Mouse (Mus musculus): ENCODE measurements around the gene Npm3. TPM values are rescaled to one million over a fixed set of nuclear protein-coding genes. Genes with fewer than 3 reads are reported as not detected.

Gene Npm3
- 16.3 and 17.5 TPM in 2 replicates for polyA plus RNA-seq (2012; rRNA removed)

DNA sequence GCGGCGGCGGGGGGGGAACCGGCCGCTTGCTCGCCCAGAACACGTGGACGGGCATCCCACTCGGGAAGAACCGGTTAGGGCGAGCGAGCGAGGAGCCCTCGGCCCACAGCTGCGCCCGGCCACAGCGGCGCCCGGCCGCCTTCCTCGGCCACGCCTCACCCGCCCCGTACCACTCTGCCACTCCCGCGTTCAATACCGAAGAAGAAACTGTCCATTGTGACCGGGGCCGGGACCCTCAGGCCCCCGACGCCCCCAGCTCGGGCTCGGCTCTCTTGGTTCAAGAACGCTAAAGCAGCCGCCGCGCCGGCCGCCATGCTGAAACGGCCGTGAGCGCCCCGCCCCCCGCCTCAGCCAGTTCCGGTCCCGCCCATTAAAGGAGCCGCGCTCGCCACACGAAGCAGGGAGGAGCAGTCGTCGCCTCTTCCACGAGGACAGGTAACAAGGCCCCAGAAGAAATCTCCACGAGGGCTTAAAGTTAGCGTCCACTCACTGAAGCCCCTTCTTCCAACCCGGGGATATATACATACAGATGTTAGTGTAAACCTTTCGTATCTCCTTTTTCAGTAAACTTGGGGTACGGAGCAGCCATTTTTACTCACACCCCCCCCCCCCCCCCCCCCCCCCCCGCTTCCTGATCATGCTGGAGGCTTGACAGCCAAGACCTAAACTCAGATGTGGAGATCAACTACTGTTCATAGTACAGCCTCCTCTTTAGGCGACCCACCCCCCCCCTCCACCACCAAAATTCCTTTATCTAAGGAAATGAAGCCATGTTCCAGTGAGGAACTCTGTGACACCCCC is at the start of gene Npm3:
Gene Npm3 (minus strand): TSS at position 349 of the 801 bp plus-strand sequence.
- peak; percentile 38 to 74 for DNase-seq (ENCODE audit: extremely low spot score in 1 of 2, low spot score in 1 of 2)

DNA sequence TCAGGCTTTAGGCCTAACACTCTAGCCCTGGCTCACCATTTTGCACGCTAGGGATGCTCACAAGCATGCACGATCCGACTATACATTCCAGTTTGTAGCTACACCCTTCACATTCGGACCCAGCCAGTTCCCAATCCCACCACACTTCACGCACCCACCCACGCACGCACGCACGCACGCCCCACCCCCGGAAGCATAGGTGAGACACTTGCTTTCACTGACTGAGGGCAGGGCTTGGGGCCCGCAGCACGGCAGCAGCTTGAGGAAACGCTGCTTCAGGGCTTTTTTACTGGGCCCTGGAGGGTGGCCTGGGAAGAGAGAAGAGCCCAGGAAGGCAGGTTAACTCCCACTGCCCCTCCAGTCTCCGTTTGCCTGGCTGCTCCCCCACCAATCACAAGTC is 47.5 kb upstream of the Npm3 start:
- no peak for DNase-seq (ENCODE audit: extremely low spot score in 1 of 2, low spot score in 1 of 2)

- no peak for DNase-seq (ENCODE audit: extremely low spot score in 1 of 2, low spot score in 1 of 2)
Measured at GRCm38 (mm10) chr19:45796061-45796556, 46.7 kb upstream of the Npm3 start.

DNA sequence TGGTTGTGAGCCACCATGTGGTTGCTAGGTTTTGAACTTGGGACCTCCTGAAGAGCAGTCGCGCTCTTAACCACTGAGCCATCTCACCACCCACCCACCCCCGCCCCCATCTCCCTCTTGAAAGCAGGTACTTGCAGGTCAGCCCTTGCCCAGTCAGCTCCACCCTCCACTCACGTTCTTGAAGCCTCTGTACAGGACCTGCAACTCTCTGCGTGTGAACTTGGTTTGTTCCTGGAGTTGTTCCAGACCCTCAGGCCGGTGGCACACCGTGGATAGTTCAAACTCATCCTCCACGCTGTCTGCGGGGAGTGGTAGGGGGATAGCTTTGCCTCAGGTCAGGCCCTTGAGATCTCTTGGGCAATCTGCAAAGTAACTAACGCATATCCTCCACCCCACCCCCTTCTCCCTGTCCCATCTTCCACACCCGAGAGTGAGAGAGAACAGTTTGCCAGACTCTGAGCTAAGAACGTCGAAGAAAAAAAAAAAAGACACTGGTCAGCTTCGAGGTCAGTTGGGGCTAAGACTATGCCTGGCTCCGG is 46.1 kb upstream of the Npm3 start:
- no peak for DNase-seq (ENCODE audit: extremely low spot score in 1 of 2, low spot score in 1 of 2)

- DNase-seq (ENCODE audit: extremely low spot score in 1 of 2, low spot score in 1 of 2), result no peak
Measured at GRCm38 (mm10) chr19:45794718-45795117, 45.3 kb upstream of the Npm3 start.

- DNase-seq (ENCODE audit: extremely low spot score in 1 of 2, low spot score in 1 of 2), result no peak
Measured at GRCm38 (mm10) chr19:45792404-45792803, 43.0 kb upstream of the Npm3 start.

DNA sequence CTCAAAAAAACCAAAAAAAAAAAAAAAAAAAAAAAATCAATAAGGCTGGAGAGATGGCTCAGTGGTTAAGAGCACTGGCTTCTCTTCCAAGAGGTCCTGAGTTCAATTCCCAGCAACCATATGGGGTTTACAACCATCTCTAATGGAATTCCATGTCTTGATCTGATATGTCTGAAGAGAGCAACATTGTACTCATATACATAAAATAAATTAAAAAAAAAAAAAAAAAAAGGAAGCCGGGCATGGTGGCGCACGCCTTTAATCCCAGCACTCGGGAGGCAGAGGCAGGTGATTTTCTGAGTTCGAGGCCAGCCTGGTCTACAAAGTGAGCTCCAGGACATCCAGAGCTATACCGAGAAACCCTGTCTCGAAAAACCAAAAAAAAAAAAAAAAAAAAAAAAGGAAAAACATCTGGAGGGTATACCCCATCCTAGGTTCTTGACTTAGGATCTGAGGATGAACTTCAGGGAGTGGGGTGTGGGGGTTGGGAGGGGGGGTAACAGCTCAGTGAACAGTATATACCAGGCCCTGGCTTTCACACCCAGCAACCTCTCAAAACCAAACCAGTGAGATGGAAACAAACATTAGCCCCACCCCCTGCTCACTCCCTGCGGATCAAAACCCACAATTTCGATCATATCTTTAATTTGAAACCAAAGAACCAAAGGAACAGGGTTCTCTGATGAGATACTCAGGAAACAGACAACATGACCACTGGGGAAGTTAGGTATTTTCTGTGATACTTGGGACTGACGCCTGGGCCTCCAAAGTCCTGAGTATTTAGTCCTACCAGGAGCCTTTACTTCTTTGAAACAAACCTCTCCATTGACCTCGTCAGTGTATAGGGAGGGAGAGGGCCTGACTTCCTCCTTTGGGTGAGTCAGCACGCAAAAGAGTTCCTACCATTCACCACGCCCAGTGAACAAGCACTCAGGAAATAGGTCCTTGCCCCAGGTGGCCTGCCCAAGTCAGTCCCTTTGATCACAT is 40.8 kb upstream of the Npm3 start:
- DNase-seq (ENCODE audit: extremely low spot score in 1 of 2, low spot score in 1 of 2), result no peak

GRCm38 (mm10) chr19:45789365-45789764 is 40.0 kb upstream of the Npm3 start:
- DNase-seq (ENCODE audit: extremely low spot score in 1 of 2, low spot score in 1 of 2), result no peak

- DNase-seq (ENCODE audit: extremely low spot score in 1 of 2, low spot score in 1 of 2), result no peak
Measured at GRCm38 (mm10) chr19:45788337-45788736, 38.9 kb upstream of the Npm3 start.

GRCm38 (mm10) chr19:45787450-45787849 is 38.1 kb upstream of the Npm3 start:
- DNase-seq (ENCODE audit: extremely low spot score in 1 of 2, low spot score in 1 of 2), result no peak

- no peak for DNase-seq (ENCODE audit: extremely low spot score in 1 of 2, low spot score in 1 of 2)
Measured at GRCm38 (mm10) chr19:45785470-45785869, 36.1 kb upstream of the Npm3 start.

DNA sequence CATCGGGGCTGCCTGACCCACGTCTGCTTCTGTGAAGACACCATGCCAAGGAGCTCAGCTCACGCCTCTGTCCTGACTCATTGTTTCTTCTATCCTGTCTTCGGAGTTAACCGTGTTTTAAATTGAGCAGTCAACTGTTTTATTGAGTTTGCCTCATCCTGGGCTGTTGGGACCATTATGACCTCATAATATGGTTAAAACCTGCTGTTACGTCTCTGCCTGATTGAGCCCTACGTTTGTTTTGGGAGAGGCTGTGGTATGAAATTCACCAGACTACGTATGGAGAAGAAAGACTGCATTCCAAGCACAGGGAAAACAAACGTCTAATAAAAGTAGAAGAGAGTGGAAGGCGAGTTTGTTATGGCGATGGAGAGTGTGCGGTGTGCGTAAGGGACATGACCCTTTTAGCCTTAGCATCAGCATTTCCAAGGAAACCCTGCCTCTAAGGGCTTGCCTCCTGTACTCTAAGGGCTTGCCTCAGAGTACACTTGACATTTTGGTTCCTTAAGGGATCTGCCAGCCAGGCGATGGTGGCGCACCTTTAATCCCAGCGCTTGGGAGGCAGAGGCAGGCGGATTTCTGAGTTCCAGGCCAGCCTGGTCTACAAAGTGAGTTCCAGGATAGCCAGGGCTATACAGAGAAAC is 34.7 kb upstream of the Npm3 start:
- DNase-seq (ENCODE audit: extremely low spot score in 1 of 2, low spot score in 1 of 2), result no peak

DNA sequence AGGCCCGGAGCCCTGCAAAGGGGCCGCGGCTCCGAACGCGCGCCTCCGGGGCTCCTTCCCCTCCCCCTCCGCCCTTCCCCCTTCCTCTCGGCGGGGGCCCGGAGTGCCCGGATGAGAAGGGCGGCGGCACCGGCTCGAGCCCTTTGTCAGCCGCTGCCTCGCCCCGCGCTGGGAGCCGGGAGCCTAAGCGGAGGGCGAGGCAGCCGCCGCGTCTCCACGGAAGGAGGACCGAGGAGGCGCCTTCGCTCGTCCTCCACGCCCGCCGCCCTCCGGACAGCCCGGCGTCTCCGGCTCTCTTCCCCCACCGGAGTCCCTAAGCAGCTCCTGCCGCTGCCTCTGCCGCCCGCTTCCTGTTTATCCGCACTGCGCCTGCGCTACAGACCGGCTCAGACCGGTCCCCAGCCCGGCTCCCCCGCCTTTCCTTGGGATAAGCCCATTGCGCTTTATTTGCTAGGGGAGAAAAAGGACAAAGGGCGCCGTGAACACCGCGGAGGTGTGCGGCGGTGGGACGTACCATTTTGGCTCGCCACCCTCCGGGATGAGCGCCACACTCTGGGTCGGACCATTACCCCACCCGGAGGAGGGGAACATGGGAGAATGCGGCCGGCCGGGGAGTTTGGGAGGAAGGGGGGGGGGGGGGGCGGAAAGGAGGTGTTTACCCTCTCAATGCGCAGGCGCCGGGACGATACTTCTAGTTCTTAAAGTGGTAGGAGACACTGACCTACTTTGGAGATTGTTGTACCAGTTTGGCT is 34.0 kb upstream of the Npm3 start, which contains the start of gene Mgea5:
Gene Mgea5 (minus strand): TSS at position 657 of the 752 bp plus-strand sequence.
- DNase-seq (ENCODE audit: extremely low spot score in 1 of 2, low spot score in 1 of 2), result peak; percentile 97 to 99

DNA sequence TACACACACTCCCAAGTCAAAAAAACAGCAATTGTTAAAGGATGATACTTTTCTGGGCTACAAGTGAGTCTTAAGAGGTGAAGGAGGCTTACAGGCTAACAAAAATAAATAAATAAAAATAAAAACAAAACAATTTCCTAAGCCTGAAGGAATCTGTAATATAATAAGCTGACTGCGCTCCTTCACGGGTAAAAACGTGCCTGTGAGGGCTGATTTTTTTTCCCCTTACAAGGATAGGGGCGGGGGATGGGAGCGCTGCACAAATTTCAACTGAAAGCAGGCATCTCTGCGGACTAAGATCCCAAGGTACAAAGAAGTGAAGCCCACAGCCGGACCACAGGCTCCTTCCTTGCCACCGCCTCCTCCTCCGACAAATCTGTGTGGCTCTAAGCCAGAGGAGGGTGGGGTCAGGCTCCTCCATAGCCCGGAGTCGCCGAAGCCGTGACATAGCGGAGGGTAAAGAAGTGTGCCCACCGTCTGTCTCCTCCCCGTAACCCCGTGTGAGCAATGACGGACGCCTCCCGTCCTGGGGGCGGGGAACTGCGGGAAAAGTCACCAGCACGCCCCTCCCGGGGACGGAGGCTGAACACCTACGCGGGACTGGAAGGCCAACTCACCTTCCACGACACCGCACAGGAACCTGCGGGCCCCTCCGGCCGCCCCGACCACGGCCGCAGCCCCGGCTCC is 33.1 kb upstream of the Npm3 start:
- peak in 1 of 2 experiments; percentile 52 for DNase-seq (ENCODE audit: extremely low spot score in 1 of 2, low spot score in 1 of 2)

DNA sequence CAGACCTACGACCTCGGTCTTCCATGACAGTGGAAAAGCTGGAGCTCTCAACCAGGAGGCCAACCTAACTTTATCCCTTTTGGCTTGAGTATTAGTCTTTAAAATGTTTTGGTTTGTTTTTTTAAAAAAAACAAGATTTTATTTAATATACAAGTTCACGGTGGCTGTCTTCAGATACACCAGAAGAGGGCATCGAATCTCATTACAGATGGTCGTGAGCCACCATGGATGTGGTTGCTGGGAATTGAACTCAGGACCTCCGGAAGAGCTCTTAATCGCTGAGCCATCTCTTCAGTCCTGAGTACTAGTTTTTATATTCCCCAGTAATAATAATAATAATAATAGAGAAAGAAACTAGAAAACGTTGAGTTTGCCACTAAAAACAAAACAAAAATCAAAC is 32.3 kb upstream of the Npm3 start:
- no peak for DNase-seq (ENCODE audit: extremely low spot score in 1 of 2, low spot score in 1 of 2)

DNA sequence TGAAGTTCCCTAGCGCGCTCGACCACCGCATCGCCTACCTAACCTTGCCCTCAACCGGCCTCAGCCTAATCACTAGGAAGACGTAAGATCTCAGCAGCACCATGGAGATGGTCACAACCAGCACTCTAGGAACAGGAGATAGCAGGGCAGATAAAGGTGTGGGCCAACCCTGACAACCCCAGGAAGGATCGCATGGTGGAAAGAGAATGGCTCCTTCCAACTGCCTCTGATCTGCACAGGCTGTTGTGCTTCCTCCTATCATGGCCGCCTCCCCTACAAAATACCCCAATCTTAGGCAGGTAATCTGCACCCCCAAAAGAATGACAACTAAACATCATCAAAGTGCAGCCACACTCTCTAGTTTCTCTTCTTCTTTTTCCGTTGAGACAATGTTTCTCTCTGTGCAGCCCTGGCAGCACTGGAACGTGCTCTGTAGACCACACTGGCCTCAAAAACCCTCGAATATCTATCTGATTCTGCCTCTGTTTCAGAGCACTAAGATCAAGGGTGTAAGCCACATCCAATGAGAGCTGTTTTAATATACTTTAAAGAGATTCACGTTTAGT is 31.0 kb upstream of the Npm3 start:
- no peak for DNase-seq (ENCODE audit: extremely low spot score in 1 of 2, low spot score in 1 of 2)

- DNase-seq (ENCODE audit: extremely low spot score in 1 of 2, low spot score in 1 of 2), result peak; percentile 33 to 68
Measured at GRCm38 (mm10) chr19:45775486-45775885, 26.1 kb upstream of the Npm3 start.

DNA sequence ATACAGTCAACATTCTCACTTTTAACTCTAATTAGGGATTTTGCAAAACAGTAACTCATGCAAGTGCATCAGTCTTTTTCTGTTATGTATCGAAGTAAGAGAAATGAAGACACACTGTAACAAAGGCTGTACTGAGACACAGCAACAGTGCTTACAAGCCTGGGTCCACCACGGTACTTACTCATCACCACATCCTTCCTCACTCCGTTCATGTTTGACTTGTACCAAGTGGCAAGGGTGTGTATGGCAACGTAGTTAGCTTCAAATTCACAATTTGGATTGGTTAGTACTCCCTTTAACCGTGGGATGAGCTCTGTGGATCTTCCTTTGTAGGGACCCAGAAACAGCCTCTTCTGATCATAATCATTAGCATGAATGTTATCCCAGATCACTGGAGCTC is 22.1 kb upstream of the Npm3 start:
- DNase-seq (ENCODE audit: extremely low spot score in 1 of 2, low spot score in 1 of 2), result no peak

- no peak for DNase-seq (ENCODE audit: extremely low spot score in 1 of 2, low spot score in 1 of 2)
Measured at GRCm38 (mm10) chr19:45760810-45761209, 11.4 kb upstream of the Npm3 start.
